Mouse (Mus musculus): ENCODE data around the gene Cdkn1c. TPM values are rescaled to one million over a fixed set of nuclear protein-coding genes. Genes with fewer than 3 reads are reported as not detected.

Cdkn1c gene
- 614 and 794 TPM in 2 replicates for polyA plus RNA-seq (2014; fragmentation: Nextera tagmentation; extraction: Ambion mirVana)

GRCm38 (mm10) chr7:143460874-143461273 lies at the start of gene Cdkn1c:
TSS of gene Cdkn1c (minus strand) at chr7:143461050.
- peak within 1 kb of the TSS; percentile 79 for H3K9ac ChIP-seq (ENCODE audit: low read length)
- H3K4me1 ChIP-seq (ENCODE audit: control insufficient read depth in 2 of 2, insufficient read depth in 2 of 2, low read length in 2 of 2), result peaks cover 12 to 27% of the 10 kb centered on the region in 2 experiments

GRCm38 (mm10) chr7:143509566-143509965 lies 48.7 kb upstream of the Cdkn1c start:
- Histone ChIP-seq H3K4me3 (ENCODE audit: control insufficient read depth in 1 of 2, insufficient read depth in 1 of 2, low read depth in 1 of 2, low read length in 2 of 2) (no peak overlapping the region), H3K36me3 (ENCODE audit: control insufficient read depth, insufficient read depth, low read length) (peaks cover 25% of the 10 kb centered on the region), H3K27ac (replicated peaks in 1 of 2; ENCODE audit: control insufficient read depth in 1 of 2, insufficient read depth in 1 of 2, low read depth in 2 of 2, low read length in 2 of 2) (no peak overlapping the region), H3K9me3 (ENCODE audit: control insufficient read depth, low read length) (no peaks in the 10 kb centered on the region), H3K4me2 (ENCODE audit: low read length) (no peak overlapping the region), H3K4me1 (ENCODE audit: control insufficient read depth in 2 of 2, insufficient read depth in 2 of 2, low read length in 2 of 2) (no peaks in the 10 kb centered on the region), H3K27me3 (ENCODE audit: control insufficient read depth, insufficient read depth, low read length) (peaks cover 7% of the 10 kb centered on the region; the same call in 1 of the 2 replicates), H3K9ac (ENCODE audit: low read length) (no peak overlapping the region)
- WGBS, result 74% methylated on average over 1 of the region's 1 CpGs
- no peak for ATAC-seq (ENCODE audit: insufficient number of reproducible peaks, insufficient read depth, low FRiP score, low read depth)

More at GRCm38 (mm10) chr7:143460874-143461273, at the start of gene Cdkn1c:
- Histone ChIP-seq H3K9me3 (ENCODE audit: control insufficient read depth, low read length) (peaks cover 4% of the 10 kb centered on the region; the same call in 1 of the 2 replicates), H3K4me2 (ENCODE audit: low read length) (peak within 1 kb of the TSS; percentile 77), H3K36me3 (ENCODE audit: control insufficient read depth, insufficient read depth, low read length) (no peaks in the 10 kb centered on the region), H3K27ac (replicated peaks in 1 of 2; ENCODE audit: control insufficient read depth in 1 of 2, insufficient read depth in 1 of 2, low read depth in 2 of 2, low read length in 2 of 2) (peak within 1 kb of the TSS; percentile 13 to 72), H3K4me3 (ENCODE audit: control insufficient read depth in 1 of 2, insufficient read depth in 1 of 2, low read depth in 1 of 2, low read length in 2 of 2) (peak within 1 kb of the TSS; percentile 65 to 68), H3K27me3 (ENCODE audit: control insufficient read depth, insufficient read depth, low read length) (no peaks in the 10 kb centered on the region)
- 27% methylated on average over 47 of the region's 48 CpGs for WGBS
- peak; percentile 86 for ATAC-seq (ENCODE audit: insufficient number of reproducible peaks, insufficient read depth, low FRiP score, low read depth)

- WGBS, result 24% methylated on average over 7 of the region's 7 CpGs
- no peaks in the 10 kb centered on the region for H3K36me3 ChIP-seq (ENCODE audit: control insufficient read depth, insufficient read depth, low read length)
- no peak overlapping the region for H3K4me2 ChIP-seq (ENCODE audit: low read length)
- H3K4me1 ChIP-seq (ENCODE audit: control insufficient read depth in 2 of 2, insufficient read depth in 2 of 2, low read length in 2 of 2), result peaks cover 5 to 6% of the 10 kb centered on the region in 2 experiments; a peak in 3 of 4 replicates
- no peak overlapping the region for H3K4me3 ChIP-seq (ENCODE audit: control insufficient read depth in 1 of 2, insufficient read depth in 1 of 2, low read depth in 1 of 2, low read length in 2 of 2)
- ATAC-seq (ENCODE audit: insufficient number of reproducible peaks, insufficient read depth, low FRiP score, low read depth), result no peak
- H3K27ac ChIP-seq (replicated peaks in 1 of 2; ENCODE audit: control insufficient read depth in 1 of 2, insufficient read depth in 1 of 2, low read depth in 2 of 2, low read length in 2 of 2), result no peak overlapping the region
- no peak overlapping the region for H3K9ac ChIP-seq (ENCODE audit: low read length)
- no peaks in the 10 kb centered on the region for H3K9me3 ChIP-seq (ENCODE audit: control insufficient read depth, low read length)
- H3K27me3 ChIP-seq (ENCODE audit: control insufficient read depth, insufficient read depth, low read length), result peaks cover 30% of the 10 kb centered on the region
Measured at GRCm38 (mm10) chr7:143506675-143507074, 45.8 kb upstream of the Cdkn1c start.

- Histone ChIP-seq H3K4me2 (ENCODE audit: low read length) (no peak overlapping the region), H3K36me3 (ENCODE audit: control insufficient read depth, insufficient read depth, low read length) (no peaks in the 10 kb centered on the region), H3K27me3 (ENCODE audit: control insufficient read depth, insufficient read depth, low read length) (peaks cover 34% of the 10 kb centered on the region), H3K4me1 (ENCODE audit: control insufficient read depth in 2 of 2, insufficient read depth in 2 of 2, low read length in 2 of 2) (peaks cover 6 to 7% of the 10 kb centered on the region in 2 experiments; a peak in 3 of 4 replicates), H3K9ac (ENCODE audit: low read length) (no peak overlapping the region), H3K4me3 (ENCODE audit: control insufficient read depth in 1 of 2, insufficient read depth in 1 of 2, low read depth in 1 of 2, low read length in 2 of 2) (no peak overlapping the region), H3K27ac (replicated peaks in 1 of 2; ENCODE audit: control insufficient read depth in 1 of 2, insufficient read depth in 1 of 2, low read depth in 2 of 2, low read length in 2 of 2) (no peak overlapping the region), H3K9me3 (ENCODE audit: control insufficient read depth, low read length) (no peaks in the 10 kb centered on the region)
- ATAC-seq (ENCODE audit: insufficient number of reproducible peaks, insufficient read depth, low FRiP score, low read depth), result no peak
- WGBS, result 65% methylated on average over 7 of the region's 7 CpGs
Measured at GRCm38 (mm10) chr7:143506271-143506670, 45.4 kb upstream of the Cdkn1c start.

- H3K4me1 ChIP-seq (ENCODE audit: control insufficient read depth in 2 of 2, insufficient read depth in 2 of 2, low read length in 2 of 2), result peaks cover 6 to 7% of the 10 kb centered on the region in 2 experiments; a peak in 3 of 4 replicates
- H3K27me3 ChIP-seq (ENCODE audit: control insufficient read depth, insufficient read depth, low read length), result peaks cover 39% of the 10 kb centered on the region
- no peaks in the 10 kb centered on the region for H3K36me3 ChIP-seq (ENCODE audit: control insufficient read depth, insufficient read depth, low read length)
- WGBS, result 24% methylated on average over 11 of the region's 11 CpGs
- no peak for ATAC-seq (ENCODE audit: insufficient number of reproducible peaks, insufficient read depth, low FRiP score, low read depth)
- no peak overlapping the region for H3K9ac ChIP-seq (ENCODE audit: low read length)
- no peak overlapping the region for H3K27ac ChIP-seq (replicated peaks in 1 of 2; ENCODE audit: control insufficient read depth in 1 of 2, insufficient read depth in 1 of 2, low read depth in 2 of 2, low read length in 2 of 2)
- no peaks in the 10 kb centered on the region for H3K9me3 ChIP-seq (ENCODE audit: control insufficient read depth, low read length)
- H3K4me3 ChIP-seq (ENCODE audit: control insufficient read depth in 1 of 2, insufficient read depth in 1 of 2, low read depth in 1 of 2, low read length in 2 of 2), result no peak overlapping the region
- no peak overlapping the region for H3K4me2 ChIP-seq (ENCODE audit: low read length)
Measured at GRCm38 (mm10) chr7:143505823-143506222, 45.0 kb upstream of the Cdkn1c start.

- H3K9me3 ChIP-seq (ENCODE audit: control insufficient read depth, low read length), result no peaks in the 10 kb centered on the region
- no peak overlapping the region for H3K27ac ChIP-seq (replicated peaks in 1 of 2; ENCODE audit: control insufficient read depth in 1 of 2, insufficient read depth in 1 of 2, low read depth in 2 of 2, low read length in 2 of 2)
- no peak overlapping the region for H3K4me3 ChIP-seq (ENCODE audit: control insufficient read depth in 1 of 2, insufficient read depth in 1 of 2, low read depth in 1 of 2, low read length in 2 of 2)
- H3K4me1 ChIP-seq (ENCODE audit: control insufficient read depth in 2 of 2, insufficient read depth in 2 of 2, low read length in 2 of 2), result peaks cover 6 to 7% of the 10 kb centered on the region in 2 experiments; a peak in 3 of 4 replicates
- WGBS, result 77% methylated on average over 2 of the region's 2 CpGs
- no peak overlapping the region for H3K9ac ChIP-seq (ENCODE audit: low read length)
- ATAC-seq (ENCODE audit: insufficient number of reproducible peaks, insufficient read depth, low FRiP score, low read depth), result no peak
- H3K4me2 ChIP-seq (ENCODE audit: low read length), result no peak overlapping the region
- peaks cover 43% of the 10 kb centered on the region for H3K27me3 ChIP-seq (ENCODE audit: control insufficient read depth, insufficient read depth, low read length)
- no peaks in the 10 kb centered on the region for H3K36me3 ChIP-seq (ENCODE audit: control insufficient read depth, insufficient read depth, low read length)
Measured at GRCm38 (mm10) chr7:143505411-143505810, 44.6 kb upstream of the Cdkn1c start.

- H3K27me3 ChIP-seq (ENCODE audit: control insufficient read depth, insufficient read depth, low read length), result peaks cover 51% of the 10 kb centered on the region
- H3K4me1 ChIP-seq (ENCODE audit: control insufficient read depth in 2 of 2, insufficient read depth in 2 of 2, low read length in 2 of 2), result peaks cover 6 to 7% of the 10 kb centered on the region in 2 experiments; a peak in 3 of 4 replicates
- no peak overlapping the region for H3K4me2 ChIP-seq (ENCODE audit: low read length)
- H3K27ac ChIP-seq (replicated peaks in 1 of 2; ENCODE audit: control insufficient read depth in 1 of 2, insufficient read depth in 1 of 2, low read depth in 2 of 2, low read length in 2 of 2), result no peak overlapping the region
- no peaks in the 10 kb centered on the region for H3K9me3 ChIP-seq (ENCODE audit: control insufficient read depth, low read length)
- ATAC-seq (ENCODE audit: insufficient number of reproducible peaks, insufficient read depth, low FRiP score, low read depth), result no peak
- H3K9ac ChIP-seq (ENCODE audit: low read length), result no peak overlapping the region
- WGBS, result 86% methylated on average over 6 of the region's 6 CpGs
- no peak overlapping the region for H3K4me3 ChIP-seq (ENCODE audit: control insufficient read depth in 1 of 2, insufficient read depth in 1 of 2, low read depth in 1 of 2, low read length in 2 of 2)
- H3K36me3 ChIP-seq (ENCODE audit: control insufficient read depth, insufficient read depth, low read length), result no peaks in the 10 kb centered on the region
Measured at GRCm38 (mm10) chr7:143503926-143504325, 43.1 kb upstream of the Cdkn1c start.
